Mouse (Mus musculus) forebrain, embryonic 14.5 days (tissue): ENCODE data around the gene Lrrc29. TPM values are rescaled to one million over a fixed set of nuclear protein-coding genes. Genes with fewer than 3 reads are reported as not detected.

Experiments
- ATAC-seq: fragments of 200-750 bp; cut with Nextera tagmentation; 2 replicates; pipeline ENCODE4 v1.8.0; 2017; ENCODE audit warnings: mild to moderate bottlenecking, moderate library complexity
- DNase-seq: peaks from one replicate; pipeline ENCODE4 v3.0.0-alpha.2; 2015; ENCODE audit warnings: low spot score
- H3K27ac ChIP-seq: fragments of 300-500 bp; sonication (generic); 2 replicates; pipeline ENCODE4 v1.5.1; 2014; ENCODE audit warnings: low read depth, mild to moderate bottlenecking, control low read depth, low read length, moderate library complexity
- H3K27me3 ChIP-seq: fragments of 300-500 bp; sonication (generic); replicated peaks from 2 replicates; pipeline ENCODE4 v1.6.1; 2014; ENCODE audit warnings: low read length, control low read depth, mixed read lengths; ENCODE audit not compliant: control insufficient read depth, insufficient read depth
- H3K36me3 ChIP-seq: fragments of 300-500 bp; sonication (generic); 2 replicates; pipeline ENCODE4 v1.6.1; 2014; ENCODE audit warnings: low read length, control low read depth; ENCODE audit not compliant: control insufficient read depth, insufficient read depth
- H3K4me1 ChIP-seq: fragments of 300-500 bp; sonication (generic); 2 replicates; pipeline ENCODE4 v1.6.1; 2014; ENCODE audit warnings: antibody characterized with exemption, low read length, control low read depth; ENCODE audit not compliant: control insufficient read depth, insufficient read depth
- H3K4me2 ChIP-seq: fragments of 300-500 bp; sonication (generic); 2 replicates; pipeline ENCODE4 v1.6.1; 2014; ENCODE audit warnings: mild to moderate bottlenecking, control low read depth, low read length
- H3K4me3 ChIP-seq: fragments of 300-500 bp; sonication (generic); 2 replicates; pipeline ENCODE4 v1.5.1; 2014; ENCODE audit warnings: low read depth, low read length, control low read depth
- H3K9ac ChIP-seq: fragments of 300-500 bp; sonication (generic); 2 replicates; pipeline ENCODE4 v1.6.1; 2014; ENCODE audit warnings: mild to moderate bottlenecking, low read length, control low read depth, moderate library complexity
- H3K9me3 ChIP-seq: fragments of 300-500 bp; sonication (generic); replicated peaks from 2 replicates; pipeline ENCODE4 v1.6.1; 2016; ENCODE audit warnings: low read length, control low read depth, mixed read lengths; ENCODE audit not compliant: control insufficient read depth
- WGBS: fragments of 180-500 bp; shearing (Covaris S2); extraction: QIAGEN DNeasy Blood & Tissue Kit; methylation state at CpG from one replicate; pipeline ENCODE4 v1.1.7; 2014; 5-methylcytosine and 5-hydroxymethylcytosine counted together
- polyA plus RNA-seq: library from polyadenylated mRNA; unstranded; fragments of >200 nt; fragmentation: Nextera tagmentation; extraction: Ambion mirVana; gene quantifications from 2 replicates; pipeline ENCODE4 v1.2.1, GENCODE M21; 2014

Gene Lrrc29
- polyA plus RNA-seq, 1 experiment from 2014 or later: 0.93 TPM

GRCm38 (mm10) chr8:105308428-105308827 is 17.6 kb downstream of the Lrrc29 start:
- H3K36me3 ChIP-seq: peaks cover 66% of the 10 kb centered on the region
- no peak for ATAC-seq
- no peak overlapping the region for H3K4me2 ChIP-seq
- H3K9ac ChIP-seq: no peak overlapping the region
- no peak overlapping the region for H3K27ac ChIP-seq
- H3K4me1 ChIP-seq: 0 out of 2 replicates have a peak, but pooled peaks cover 3% of the 10 kb centered on the region
- DNase-seq: no peak
- no peaks in the 10 kb centered on the region for H3K27me3 ChIP-seq
- H3K4me3 ChIP-seq: no peak overlapping the region
- WGBS: 96% methylated on average over 10 of the region's 10 CpGs
- no peaks in the 10 kb centered on the region for H3K9me3 ChIP-seq

- no peak overlapping the region for H3K4me2 ChIP-seq
- H3K27ac ChIP-seq: no peak overlapping the region
- ATAC-seq (no peak), DNase-seq (no peak)
- H3K36me3 ChIP-seq: peaks cover 66% of the 10 kb centered on the region
- no peaks in the 10 kb centered on the region for H3K27me3 ChIP-seq
- 95% methylated on average over 13 of the region's 13 CpGs for WGBS
- no peak overlapping the region for H3K9ac ChIP-seq
- 0 out of 2 replicates have a peak, but pooled peaks cover 3% of the 10 kb centered on the region for H3K4me1 ChIP-seq
- H3K9me3 ChIP-seq: no peaks in the 10 kb centered on the region
- H3K4me3 ChIP-seq: no peak overlapping the region
Observed at GRCm38 (mm10) chr8:105307670-105308069, 18.4 kb downstream of the Lrrc29 start.

GRCm38 (mm10) chr8:105306146-105306691 is 19.9 kb downstream of the Lrrc29 start:
- no peaks in the 10 kb centered on the region for H3K9me3 ChIP-seq
- DNase-seq (no peak), ATAC-seq (0 out of 2 replicates have a peak, but pooled peaks have one; percentile 6)
- no peak overlapping the region for H3K27ac ChIP-seq
- peaks cover 69% of the 10 kb centered on the region for H3K36me3 ChIP-seq
- no peaks in the 10 kb centered on the region for H3K27me3 ChIP-seq
- H3K9ac ChIP-seq: no peak overlapping the region; the same call in 1 of the 2 replicates
- no peak overlapping the region for H3K4me3 ChIP-seq
- peak overlapping the region; percentile 36 for H3K4me2 ChIP-seq
- 0 out of 2 replicates have a peak, but pooled peaks cover 3% of the 10 kb centered on the region for H3K4me1 ChIP-seq
- 74% methylated on average over 5 of the region's 5 CpGs for WGBS

- Histone ChIP-seq H3K4me1 (0 out of 2 replicates have a peak, but pooled peaks cover 3% of the 10 kb centered on the region), H3K27ac (peak within 1 kb of the TSS; percentile 5; the same call in 1 of the 2 replicates), H3K4me2 (peak within 1 kb of the TSS; percentile 36), H3K4me3 (no peak within 1 kb of the TSS), H3K9me3 (no peaks in the 10 kb centered on the region), H3K27me3 (no peaks in the 10 kb centered on the region), H3K9ac (peak within 1 kb of the TSS; percentile 46), H3K36me3 (peaks cover 76% of the 10 kb centered on the region)
- ATAC-seq (peak; percentile 33), DNase-seq (peak; percentile 21)
- WGBS: 11% methylated on average over 24 of the region's 30 CpGs
Observed at GRCm38 (mm10) chr8:105305211-105306145, 20.6 kb downstream of the Lrrc29 start, which contains the start of gene Elmo3. Elmo3 (plus strand) TSS chr8:105305601.

- ATAC-seq: peak; percentile 12
- peak overlapping the region; percentile 5; the same call in 1 of the 2 replicates for H3K27ac ChIP-seq
Observed at GRCm38 (mm10) chr8:105304325-105305210, 21.5 kb downstream of the Lrrc29 start.

GRCm38 (mm10) chr8:105303874-105304273 is 22.2 kb downstream of the Lrrc29 start:
- Histone ChIP-seq H3K9me3 (no peaks in the 10 kb centered on the region), H3K9ac (no peak overlapping the region), H3K27ac (no peak overlapping the region), H3K4me1 (peaks cover 5% of the 10 kb centered on the region), H3K27me3 (no peaks in the 10 kb centered on the region), H3K4me2 (no peak overlapping the region), H3K36me3 (peaks cover 81% of the 10 kb centered on the region), H3K4me3 (no peak overlapping the region)
- WGBS: 84% methylated on average over 9 of the region's 9 CpGs
- DNase-seq (no peak), ATAC-seq (no peak)

More at GRCm38 (mm10) chr8:105304325-105305210, 21.5 kb downstream of the Lrrc29 start:
- peak; percentile 20 for DNase-seq
- H3K27me3 ChIP-seq: no peaks in the 10 kb centered on the region
- H3K4me3 ChIP-seq: no peak overlapping the region
- H3K36me3 ChIP-seq: peaks cover 82% of the 10 kb centered on the region
- H3K9me3 ChIP-seq: no peaks in the 10 kb centered on the region
- H3K4me2 ChIP-seq: no peak overlapping the region
- 67% methylated on average over 9 of the region's 9 CpGs for WGBS
- no peak overlapping the region for H3K9ac ChIP-seq
- H3K4me1 ChIP-seq: 0 out of 2 replicates have a peak, but pooled peaks cover 3% of the 10 kb centered on the region

GRCm38 (mm10) chr8:105303396-105303795 is 22.7 kb downstream of the Lrrc29 start:
- H3K36me3 ChIP-seq: peaks cover 80% of the 10 kb centered on the region

GRCm38 (mm10) chr8:105299962-105300361 is 26.1 kb downstream of the Lrrc29 start:
- Histone ChIP-seq H3K27ac (no peak overlapping the region), H3K9ac (no peak overlapping the region), H3K4me3 (no peak overlapping the region), H3K9me3 (no peaks in the 10 kb centered on the region), H3K4me1 (peaks cover 15% of the 10 kb centered on the region), H3K4me2 (no peak overlapping the region), H3K36me3 (peaks cover 61% of the 10 kb centered on the region), H3K27me3 (no peaks in the 10 kb centered on the region)
- DNase-seq (no peak), ATAC-seq (no peak)
- 96% methylated on average over 8 of the region's 8 CpGs for WGBS

More at GRCm38 (mm10) chr8:105303396-105303795, 22.7 kb downstream of the Lrrc29 start:
- H3K4me1 ChIP-seq: peaks cover 10% of the 10 kb centered on the region
- no peak for ATAC-seq
- no peaks in the 10 kb centered on the region for H3K9me3 ChIP-seq
- H3K4me3 ChIP-seq: no peak overlapping the region
- H3K27ac ChIP-seq: no peak overlapping the region
- no peaks in the 10 kb centered on the region for H3K27me3 ChIP-seq
- 94% methylated on average over 8 of the region's 8 CpGs for WGBS
- no peak for DNase-seq
- H3K4me2 ChIP-seq: no peak overlapping the region
- H3K9ac ChIP-seq: no peak overlapping the region
